Mouse (Mus musculus): ENCODE data around the gene G3bp1. TPM values are rescaled to one million over a fixed set of nuclear protein-coding genes. Genes with fewer than 3 reads are reported as not detected.

G3bp1 gene
- polyA plus RNA-seq, 1 experiment from 2014 or later: 188 TPM

DNA sequence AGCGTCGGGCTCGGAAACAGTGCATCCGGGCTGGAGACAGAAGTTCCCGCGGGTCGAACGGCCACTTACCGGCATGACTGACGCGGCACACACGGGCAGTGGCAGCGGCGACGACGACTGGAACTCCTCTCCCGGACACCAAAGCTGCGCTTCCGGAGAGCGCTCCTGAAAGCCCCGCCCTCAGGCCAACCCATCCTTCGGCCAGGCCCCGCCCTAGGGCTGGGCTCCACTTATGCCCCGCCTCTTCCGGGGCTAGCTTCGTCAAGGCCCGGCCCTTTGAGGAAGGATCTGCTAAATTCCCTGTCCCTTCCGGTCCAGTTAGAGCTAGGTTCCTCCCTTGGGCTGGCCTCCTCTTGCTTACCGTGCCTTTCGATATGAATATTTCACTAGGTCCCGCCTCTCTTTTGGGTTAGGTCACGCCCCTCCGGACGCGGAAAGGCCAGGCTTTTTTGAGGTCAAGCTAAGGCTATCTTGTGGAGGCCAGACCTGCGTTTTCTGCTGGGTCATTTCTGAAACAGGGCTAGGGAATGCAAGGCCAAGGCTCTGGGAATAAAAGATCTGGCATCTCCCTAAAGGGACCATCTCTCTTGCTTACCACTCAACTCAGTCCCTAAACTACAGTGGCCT is 8.4 kb upstream of the G3bp1 start, which contains the start of gene Atox1:
Gene Atox1, minus strand, starts transcription at position 221 of the 627 bp plus-strand sequence.
- Histone ChIP-seq H3K27ac (ENCODE audit: low read length) (peak within 1 kb of the TSS; percentile 82), H3K4me1 (ENCODE audit: insufficient read depth, low read length) (peaks cover 22% of the 10 kb centered on the region), H3K36me3 (ENCODE audit: insufficient read depth, low read length) (no peaks in the 10 kb centered on the region), H3K9ac (replicated peaks; ENCODE audit: low read length) (peak within 1 kb of the TSS; percentile 80), H3K4me2 (replicated peaks; ENCODE audit: low read depth, low read length) (peak within 1 kb of the TSS; percentile 93), H3K4me3 (ENCODE audit: low read length) (peak within 1 kb of the TSS; percentile 86), H3K27me3 (ENCODE audit: insufficient read depth, low read length) (no peaks in the 10 kb centered on the region), H3K9me3 (ENCODE audit: low read length) (no peaks in the 10 kb centered on the region)
- under 1% methylated on average over 36 of the region's 36 CpGs for WGBS
- ATAC-seq (ENCODE audit: low FRiP score, low TSS enrichment): peak; percentile 96

DNA sequence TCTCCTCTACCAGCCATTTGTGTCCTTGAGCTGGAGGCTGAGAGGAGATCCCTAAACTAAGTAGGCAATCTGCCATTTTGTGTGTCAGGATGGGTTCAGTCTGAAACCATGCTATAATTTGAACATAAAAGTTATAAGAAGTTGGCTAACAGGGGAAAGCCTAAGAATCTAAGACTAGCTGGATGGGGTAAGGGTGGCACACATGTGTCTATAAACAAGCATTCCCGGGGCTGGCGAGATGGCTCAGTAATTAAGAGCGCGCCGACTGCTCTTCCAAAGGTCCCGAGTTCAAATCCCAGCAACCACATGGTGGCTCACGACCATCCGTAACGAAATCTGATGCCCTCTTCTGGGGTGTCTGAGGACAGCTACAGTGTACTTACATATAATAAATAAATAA is 7.3 kb upstream of the G3bp1 start:
- Histone ChIP-seq H3K27ac (ENCODE audit: low read length) (0 out of 2 replicates have a peak overlapping the region, but pooled peaks have one; percentile 82), H3K4me1 (ENCODE audit: insufficient read depth, low read length) (peaks cover 22% of the 10 kb centered on the region), H3K9ac (replicated peaks; ENCODE audit: low read length) (no peak overlapping the region), H3K36me3 (ENCODE audit: insufficient read depth, low read length) (no peaks in the 10 kb centered on the region), H3K4me2 (replicated peaks; ENCODE audit: low read depth, low read length) (no peak overlapping the region), H3K4me3 (ENCODE audit: low read length) (no peak overlapping the region), H3K9me3 (ENCODE audit: low read length) (no peaks in the 10 kb centered on the region), H3K27me3 (ENCODE audit: insufficient read depth, low read length) (no peaks in the 10 kb centered on the region)
- no peak for ATAC-seq (ENCODE audit: low FRiP score, low TSS enrichment)
- 97% methylated on average over 9 of the region's 9 CpGs for WGBS

DNA sequence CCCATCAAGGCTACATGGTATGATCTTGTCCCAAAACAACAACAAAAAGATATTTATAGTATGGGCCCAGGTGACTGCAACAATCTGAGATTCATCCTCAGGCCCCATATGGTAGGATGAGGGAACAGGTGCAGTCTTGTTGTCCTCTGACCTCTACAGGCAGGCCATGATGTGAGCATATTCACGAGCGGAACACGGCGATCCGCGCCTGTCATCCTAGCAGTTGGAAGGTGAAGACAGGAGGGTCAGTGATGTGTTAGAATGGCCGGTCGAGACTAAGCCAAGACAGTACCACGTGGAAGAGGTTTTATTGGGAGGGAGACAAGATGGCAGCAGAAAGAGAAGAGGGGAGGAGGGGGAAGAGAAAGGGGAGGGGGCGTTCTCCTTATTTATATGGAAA is 4.8 kb upstream of the G3bp1 start:
- Histone ChIP-seq H3K27ac (ENCODE audit: low read length) (peak overlapping the region; percentile 39; the same call in 1 of the 2 replicates), H3K9ac (replicated peaks; ENCODE audit: low read length) (no peak overlapping the region), H3K4me3 (ENCODE audit: low read length) (no peak overlapping the region), H3K9me3 (ENCODE audit: low read length) (no peaks in the 10 kb centered on the region), H3K36me3 (ENCODE audit: insufficient read depth, low read length) (no peaks in the 10 kb centered on the region), H3K27me3 (ENCODE audit: insufficient read depth, low read length) (no peaks in the 10 kb centered on the region), H3K4me1 (ENCODE audit: insufficient read depth, low read length) (peaks cover 17% of the 10 kb centered on the region), H3K4me2 (replicated peaks; ENCODE audit: low read depth, low read length) (no peak overlapping the region)
- ATAC-seq (ENCODE audit: low FRiP score, low TSS enrichment): no peak
- 84% methylated on average over 10 of the region's 10 CpGs for WGBS

DNA sequence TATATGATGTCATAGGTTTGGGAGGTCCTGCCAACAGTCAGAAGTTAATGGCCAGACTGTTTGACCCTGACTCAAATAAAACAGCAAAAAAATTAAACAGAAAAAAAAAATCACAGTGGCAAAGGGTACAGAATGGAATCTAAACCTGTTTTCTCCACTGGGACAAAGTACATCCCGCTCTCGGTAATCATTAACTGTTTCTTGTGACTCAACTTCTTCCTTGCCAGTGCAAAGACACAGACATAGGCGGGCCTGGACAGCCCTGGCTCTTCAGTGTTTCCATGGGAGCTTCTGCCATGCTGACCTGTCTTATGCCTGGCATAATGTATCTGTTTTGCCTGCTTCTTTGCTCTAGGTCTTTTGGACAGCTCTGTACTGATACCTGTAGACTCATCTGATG is 4.3 kb upstream of the G3bp1 start:
- no peak overlapping the region for H3K4me3 ChIP-seq (ENCODE audit: low read length)
- no peaks in the 10 kb centered on the region for H3K27me3 ChIP-seq (ENCODE audit: insufficient read depth, low read length)
- H3K36me3 ChIP-seq (ENCODE audit: insufficient read depth, low read length): no peaks in the 10 kb centered on the region
- no peaks in the 10 kb centered on the region for H3K9me3 ChIP-seq (ENCODE audit: low read length)
- H3K4me2 ChIP-seq (replicated peaks; ENCODE audit: low read depth, low read length): no peak overlapping the region
- no peak for ATAC-seq (ENCODE audit: low FRiP score, low TSS enrichment)
- no peak overlapping the region for H3K9ac ChIP-seq (replicated peaks; ENCODE audit: low read length)
- 81% methylated on average over 3 of the region's 3 CpGs for WGBS
- peak overlapping the region; percentile 46 for H3K27ac ChIP-seq (ENCODE audit: low read length)
- H3K4me1 ChIP-seq (ENCODE audit: insufficient read depth, low read length): peaks cover 12% of the 10 kb centered on the region

DNA sequence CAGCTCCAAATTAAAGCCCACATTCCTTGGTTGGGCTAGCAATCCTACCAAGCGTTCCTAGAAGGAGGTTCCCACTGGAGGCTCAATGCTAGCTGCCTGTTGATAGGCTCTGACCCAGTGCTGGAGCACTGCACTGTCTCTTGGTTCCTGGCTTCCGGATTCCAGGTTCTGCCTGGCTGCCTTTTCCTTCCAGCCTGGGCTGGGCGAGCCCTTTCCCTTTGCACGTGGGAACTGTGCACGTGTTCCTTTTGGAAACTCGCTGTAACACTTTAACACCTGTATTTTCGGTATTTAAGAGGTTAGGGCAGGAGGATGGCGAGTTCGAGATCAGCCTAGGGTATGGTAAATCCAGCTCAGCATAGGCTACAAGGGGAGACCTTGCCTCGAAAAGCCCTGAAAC is 1.5 kb upstream of the G3bp1 start:
- 47% methylated on average over 10 of the region's 10 CpGs for WGBS
- Histone ChIP-seq H3K27ac (ENCODE audit: low read length) (peak overlapping the region; percentile 98), H3K27me3 (ENCODE audit: insufficient read depth, low read length) (no peaks in the 10 kb centered on the region), H3K9ac (replicated peaks; ENCODE audit: low read length) (peak overlapping the region; percentile 84), H3K9me3 (ENCODE audit: low read length) (no peaks in the 10 kb centered on the region), H3K4me1 (ENCODE audit: insufficient read depth, low read length) (peaks cover 25% of the 10 kb centered on the region), H3K4me3 (ENCODE audit: low read length) (peak overlapping the region; percentile 93), H3K4me2 (replicated peaks; ENCODE audit: low read depth, low read length) (peak overlapping the region; percentile 89), H3K36me3 (ENCODE audit: insufficient read depth, low read length) (peaks cover 14% of the 10 kb centered on the region; the same call in 1 of the 2 replicates)
- ATAC-seq (ENCODE audit: low FRiP score, low TSS enrichment): 0 out of 2 replicates have a peak, but pooled peaks have one; percentile 14

DNA sequence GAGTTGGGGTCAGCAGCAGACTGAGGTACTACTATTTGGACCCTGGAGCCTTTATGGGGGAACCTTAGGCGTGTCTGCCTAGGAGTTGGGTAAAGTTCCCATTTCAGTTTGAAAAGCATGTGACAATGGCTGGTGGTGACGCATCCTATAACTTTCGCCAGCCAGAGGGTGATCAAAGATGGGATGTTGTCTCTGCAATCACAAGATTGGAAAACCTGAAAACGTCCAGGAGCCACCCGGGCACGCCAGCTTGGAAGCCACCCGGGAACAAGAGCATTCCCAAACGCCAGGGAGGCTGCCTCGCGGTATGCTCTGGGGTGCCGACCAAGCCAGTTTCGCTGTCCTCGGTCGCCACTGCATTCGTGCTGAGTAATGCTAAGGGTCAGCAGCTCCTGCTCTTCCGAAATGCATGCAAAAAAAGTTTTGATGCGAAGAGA is 856 bp upstream of the G3bp1 start:
- peak; percentile 0; the same call in 1 of the 2 replicates for ATAC-seq (ENCODE audit: low FRiP score, low TSS enrichment)

DNA sequence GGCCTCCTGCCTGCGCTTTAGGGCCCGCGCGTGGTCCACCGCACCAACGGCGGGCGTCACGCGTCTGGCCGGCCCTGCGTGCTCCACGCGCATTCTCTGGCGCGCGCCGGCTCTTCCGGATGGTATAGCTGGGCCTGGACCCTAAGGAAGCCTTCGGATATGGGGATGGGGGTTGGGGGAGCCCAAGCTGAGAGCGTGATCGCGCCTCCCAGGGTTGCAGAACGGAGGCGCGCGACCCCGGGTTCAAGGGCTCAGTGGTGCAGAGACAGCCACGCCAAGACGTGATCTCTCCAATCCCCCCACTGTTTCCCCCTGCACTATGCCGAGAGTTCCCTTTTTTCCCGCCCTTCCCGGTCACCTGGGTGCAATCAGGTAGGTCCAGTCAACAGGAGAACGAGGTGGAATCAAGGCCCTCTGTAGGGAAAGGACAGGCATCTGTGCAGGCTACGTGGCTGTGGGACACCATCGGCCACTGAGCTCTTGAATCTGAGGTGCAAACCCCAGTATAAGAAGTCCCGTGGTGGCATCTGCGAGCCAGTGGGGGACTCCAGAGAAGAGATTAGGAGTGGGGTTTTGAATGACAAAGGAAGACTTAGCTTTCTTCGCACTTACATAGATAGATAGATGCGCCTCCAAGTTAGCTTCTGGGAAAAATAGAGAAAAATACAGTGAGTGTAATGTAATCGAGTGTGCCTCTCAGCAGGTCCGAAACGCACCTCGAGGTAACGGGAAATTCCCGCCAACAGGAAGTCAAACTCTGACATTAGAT is 622 bp downstream of the G3bp1 start:
- peaks cover 30% of the 10 kb centered on the region for H3K4me1 ChIP-seq (ENCODE audit: insufficient read depth, low read length)
- H3K4me3 ChIP-seq (ENCODE audit: low read length): peak overlapping the region; percentile 93

More for the DNA sequence above, 856 bp upstream of the G3bp1 start:
- Histone ChIP-seq H3K27ac (ENCODE audit: low read length) (peak overlapping the region; percentile 98), H3K9ac (replicated peaks; ENCODE audit: low read length) (peak overlapping the region; percentile 84), H3K27me3 (ENCODE audit: insufficient read depth, low read length) (no peaks in the 10 kb centered on the region), H3K4me3 (ENCODE audit: low read length) (peak overlapping the region; percentile 93), H3K36me3 (ENCODE audit: insufficient read depth, low read length) (peaks cover 19% of the 10 kb centered on the region), H3K4me2 (replicated peaks; ENCODE audit: low read depth, low read length) (peak overlapping the region; percentile 89), H3K4me1 (ENCODE audit: insufficient read depth, low read length) (peaks cover 29% of the 10 kb centered on the region), H3K9me3 (ENCODE audit: low read length) (no peaks in the 10 kb centered on the region)
- 3% methylated on average over 17 of the region's 17 CpGs for WGBS

DNA sequence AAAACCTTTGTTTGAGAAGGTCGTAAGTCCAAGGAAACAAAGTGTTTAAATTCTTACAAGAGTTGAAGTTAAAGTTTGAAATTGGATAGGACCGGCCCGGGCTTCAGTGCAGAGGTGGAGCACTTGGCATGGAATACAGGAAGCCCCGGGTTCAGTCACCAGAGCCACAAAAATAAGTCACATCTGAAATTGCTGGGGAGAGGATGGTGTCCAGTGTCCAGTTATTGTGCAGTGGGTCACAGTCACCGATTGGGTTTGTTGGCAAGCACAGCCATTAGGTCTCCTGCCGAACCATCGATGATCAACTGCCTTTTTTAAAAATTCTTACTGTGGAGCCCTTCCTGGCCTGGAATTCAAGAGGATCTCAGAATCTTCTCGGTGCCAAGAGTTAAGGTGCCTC is 1.3 kb downstream of the G3bp1 start:
- Histone ChIP-seq H3K4me3 (ENCODE audit: low read length) (peak overlapping the region; percentile 93), H3K9ac (replicated peaks; ENCODE audit: low read length) (peak overlapping the region; percentile 99), H3K36me3 (ENCODE audit: insufficient read depth, low read length) (peaks cover 29% of the 10 kb centered on the region), H3K4me2 (replicated peaks; ENCODE audit: low read depth, low read length) (peak overlapping the region; percentile 73), H3K27me3 (ENCODE audit: insufficient read depth, low read length) (no peaks in the 10 kb centered on the region), H3K9me3 (ENCODE audit: low read length) (no peaks in the 10 kb centered on the region), H3K4me1 (ENCODE audit: insufficient read depth, low read length) (peaks cover 30% of the 10 kb centered on the region), H3K27ac (ENCODE audit: low read length) (no peak overlapping the region)
- 25% methylated on average over 8 of the region's 8 CpGs for WGBS
- no peak for ATAC-seq (ENCODE audit: low FRiP score, low TSS enrichment)

More for the DNA sequence above, 622 bp downstream of the G3bp1 start:
- Histone ChIP-seq H3K4me2 (replicated peaks; ENCODE audit: low read depth, low read length) (peak overlapping the region; percentile 73), H3K9ac (replicated peaks; ENCODE audit: low read length) (peak overlapping the region; percentile 99), H3K36me3 (ENCODE audit: insufficient read depth, low read length) (peaks cover 29% of the 10 kb centered on the region), H3K9me3 (ENCODE audit: low read length) (no peaks in the 10 kb centered on the region), H3K27me3 (ENCODE audit: insufficient read depth, low read length) (no peaks in the 10 kb centered on the region), H3K27ac (ENCODE audit: low read length) (peak overlapping the region; percentile 90)
- under 1% methylated on average over 39 of the region's 46 CpGs for WGBS
- no peak; the same call in 1 of the 2 replicates for ATAC-seq (ENCODE audit: low FRiP score, low TSS enrichment)

DNA sequence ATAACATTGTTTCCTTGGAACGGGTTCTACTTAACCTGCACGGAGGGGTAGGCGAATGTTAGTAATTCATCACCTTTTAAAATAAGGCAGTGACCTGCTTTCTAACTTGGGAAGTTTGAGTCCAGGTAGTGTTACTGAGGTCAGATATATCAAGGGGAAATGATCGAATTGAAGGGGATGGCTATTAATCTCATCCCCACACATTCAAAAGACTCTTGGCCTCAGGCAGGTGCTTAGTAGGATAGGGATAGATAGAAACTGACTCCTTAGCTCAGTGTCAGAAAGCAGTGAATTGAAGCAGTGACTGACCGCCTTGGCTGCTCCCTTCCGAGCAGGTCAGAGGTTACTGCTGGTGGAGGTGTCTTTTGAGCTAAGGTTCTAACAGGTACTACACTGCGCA is 2.0 kb downstream of the G3bp1 start:
- H3K9me3 ChIP-seq (ENCODE audit: low read length): no peaks in the 10 kb centered on the region
- 79% methylated on average over 7 of the region's 7 CpGs for WGBS
- peaks cover 29% of the 10 kb centered on the region for H3K36me3 ChIP-seq (ENCODE audit: insufficient read depth, low read length)
- no peak for ATAC-seq (ENCODE audit: low FRiP score, low TSS enrichment)
- H3K27me3 ChIP-seq (ENCODE audit: insufficient read depth, low read length): no peaks in the 10 kb centered on the region
- peak overlapping the region; percentile 73 for H3K4me2 ChIP-seq (replicated peaks; ENCODE audit: low read depth, low read length)
- no peak overlapping the region for H3K27ac ChIP-seq (ENCODE audit: low read length)
- H3K4me3 ChIP-seq (ENCODE audit: low read length): peak overlapping the region; percentile 93
- H3K4me1 ChIP-seq (ENCODE audit: insufficient read depth, low read length): peaks cover 30% of the 10 kb centered on the region
- H3K9ac ChIP-seq (replicated peaks; ENCODE audit: low read length): peak overlapping the region; percentile 99

Data from kidney, embryonic 16.5 days (tissue).